Mouse (Mus musculus) bone marrow, adult 2 months (tissue): ENCODE measurements around the gene Kifc1. TPM values are rescaled to one million over a fixed set of nuclear protein-coding genes. Genes with fewer than 3 reads are reported as not detected.
A peak's percentile ranks its signal among the peaks of the same experiment; 100 is the strongest.

Experiments
- H3K27ac ChIP-seq: fragments of 200-500 bp; 2 replicates; pipeline ENCODE4 v1.5.1; 2012; ENCODE audit warnings: low read depth, mild to moderate bottlenecking, control low read depth, inconsistent platforms, low read length; ENCODE audit not compliant: control insufficient read depth, poor library complexity, insufficient read depth
- H3K4me1 ChIP-seq: fragments of 200-500 bp; 2 replicates; pipeline ENCODE4 v1.6.1; 2011; ENCODE audit warnings: low read length; ENCODE audit not compliant: control insufficient read depth, insufficient read depth
- H3K4me3 ChIP-seq: fragments of 200-500 bp; replicated peaks from 2 replicates; pipeline ENCODE3; 2011; ENCODE audit warnings: mild to moderate bottlenecking, low read depth, low read length, control low read depth; ENCODE audit not compliant: control insufficient read depth
- CTCF ChIP-seq: fragments of 200-500 bp; IDR thresholded peaks from 2 replicates; pipeline ENCODE4 v1.5.1; 2011; ENCODE audit warnings: low read length, control low read depth; ENCODE audit not compliant: control insufficient read depth, insufficient read depth
- POLR2A ChIP-seq: fragments of 200-500 bp; IDR thresholded peaks from 2 replicates; pipeline ENCODE4 v1.6.1; 2011; ENCODE audit warnings: low read depth, mild to moderate bottlenecking, control low read depth, low read length, borderline replicate concordance; ENCODE audit not compliant: control insufficient read depth
- WGBS: fragments of 180-500 bp; shearing (Covaris S2); methylation state at CpG from one replicate; pipeline ENCODE4 v1.1.7; 2018; 5-methylcytosine and 5-hydroxymethylcytosine counted together
- polyA plus RNA-seq: library from polyadenylated mRNA; stranded (reverse); fragments of >200 nt; gene quantifications from 2 replicates; pipeline ENCODE4 v1.2.4, GENCODE M21; 2011; ENCODE audit warnings: low replicate concordance; ENCODE audit not compliant: missing spikeins, insufficient read depth, insufficient read length

Gene Kifc1
- polyA plus RNA-seq, 1 experiment = 477 TPM

DNA sequence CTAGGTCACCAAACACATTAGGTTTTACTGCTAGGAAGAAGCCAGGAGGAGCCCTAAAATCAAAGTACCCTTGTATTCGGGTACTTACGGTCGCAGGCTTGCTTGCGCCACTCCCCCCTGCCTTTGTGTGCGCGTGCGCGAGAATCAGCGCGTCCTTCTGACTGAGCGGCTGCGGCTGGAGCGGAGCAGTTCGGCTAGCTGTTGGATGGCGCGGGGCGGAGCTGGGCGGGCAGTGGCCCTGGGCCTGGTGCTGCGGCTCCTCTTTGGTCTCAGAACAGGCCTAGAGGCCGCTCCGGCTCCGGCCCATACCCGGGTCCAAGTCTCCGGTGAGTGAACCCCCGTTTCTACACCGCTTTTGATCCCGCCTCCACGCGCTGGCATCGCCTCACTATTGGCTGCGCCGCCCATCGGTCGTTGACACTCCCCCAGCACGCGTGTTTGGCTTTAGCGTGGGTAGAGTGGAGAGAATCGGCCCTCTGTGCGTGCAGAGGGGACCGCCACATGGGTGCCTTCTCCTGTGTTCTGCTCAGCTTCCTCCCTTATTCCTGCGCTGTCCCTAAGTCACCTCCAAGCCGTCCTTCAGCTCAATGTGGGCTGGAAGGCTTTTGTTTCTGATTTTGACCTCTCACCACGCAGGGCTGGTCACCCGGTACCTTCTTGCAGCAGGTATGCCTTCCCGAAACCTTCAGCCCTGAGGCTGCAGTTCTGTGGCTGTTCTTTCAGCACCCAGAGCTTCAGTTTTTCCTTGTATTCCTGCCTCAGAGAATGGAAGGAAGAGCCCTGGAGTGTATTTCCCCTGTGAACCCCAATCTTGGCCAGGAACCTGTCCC is 47.3 kb downstream of the Kifc1 start, which contains the start of gene Cd320:
Gene Cd320, plus strand, starts transcription at position 126 of the 830 bp plus-strand sequence.
- WGBS = under 1% methylated on average over 45 of the region's 45 CpGs
- Histone ChIP-seq H3K27ac (peak within 1 kb of the TSS; percentile 23; the same call in 1 of the 2 replicates), H3K4me3 (peak within 1 kb of the TSS; percentile 99), H3K4me1 (no peaks in the 10 kb centered on the region)
- TF ChIP-seq POLR2A (peak; percentile 56; the same call in 1 of the 2 replicates), CTCF (0 out of 2 replicates have a peak, but pooled peaks have one; percentile 15)

DNA sequence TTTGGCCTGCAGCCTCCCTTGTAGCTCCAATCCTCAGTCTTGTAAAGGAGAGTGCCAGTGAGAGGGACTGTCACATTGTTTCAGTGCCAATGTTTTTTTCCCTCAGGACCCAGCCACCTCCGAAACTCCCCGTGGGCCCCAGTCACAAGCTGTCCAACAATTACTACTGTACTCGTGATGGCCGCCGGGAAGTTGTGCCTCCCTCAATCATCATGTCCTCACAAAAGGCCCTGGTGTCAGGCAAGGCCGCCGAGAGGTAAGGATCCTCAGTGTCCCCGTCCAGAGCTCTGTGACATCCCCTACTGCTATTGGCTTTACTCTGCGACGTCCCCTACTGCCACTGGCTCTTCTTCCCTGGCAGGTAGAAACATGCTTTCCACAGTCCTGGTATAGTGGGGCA is 60.9 kb downstream of the Kifc1 start:
- no peak for TF ChIP-seq POLR2A
- TF ChIP-seq CTCF = no peak

DNA sequence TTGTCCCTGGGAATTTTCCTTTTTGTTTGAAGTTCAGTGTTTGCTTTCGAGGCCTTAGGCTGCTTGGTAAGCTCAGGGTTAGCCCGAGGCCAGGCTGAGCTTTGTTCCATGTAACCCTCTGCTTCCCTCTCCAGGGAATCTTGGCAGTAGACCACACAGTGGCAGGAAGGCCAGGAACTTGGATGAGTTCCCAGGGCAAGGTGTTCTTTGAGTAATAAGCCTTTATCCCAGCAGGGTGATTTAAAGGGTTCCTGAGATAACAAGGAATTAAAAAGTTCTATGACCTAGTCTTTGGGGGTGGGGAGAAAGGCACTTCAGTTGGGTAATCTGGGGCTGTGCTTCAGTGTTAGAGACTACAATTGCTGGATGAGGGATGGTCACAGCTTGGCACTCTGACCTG is 61.6 kb downstream of the Kifc1 start:
- Histone ChIP-seq H3K4me1 (peaks cover 1% of the 10 kb centered on the region; the same call in 1 of the 2 replicates), H3K27ac (no peak overlapping the region), H3K4me3 (no peak overlapping the region)
- 78% methylated on average over 2 of the region's 2 CpGs for WGBS
- TF ChIP-seq POLR2A (no peak), CTCF (no peak)

More for the DNA sequence above, 60.9 kb downstream of the Kifc1 start:
- Histone ChIP-seq H3K27ac (no peak overlapping the region), H3K4me1 (peaks cover 1% of the 10 kb centered on the region; the same call in 1 of the 2 replicates), H3K4me3 (no peak overlapping the region)
- 88% methylated on average over 10 of the region's 10 CpGs for WGBS

DNA sequence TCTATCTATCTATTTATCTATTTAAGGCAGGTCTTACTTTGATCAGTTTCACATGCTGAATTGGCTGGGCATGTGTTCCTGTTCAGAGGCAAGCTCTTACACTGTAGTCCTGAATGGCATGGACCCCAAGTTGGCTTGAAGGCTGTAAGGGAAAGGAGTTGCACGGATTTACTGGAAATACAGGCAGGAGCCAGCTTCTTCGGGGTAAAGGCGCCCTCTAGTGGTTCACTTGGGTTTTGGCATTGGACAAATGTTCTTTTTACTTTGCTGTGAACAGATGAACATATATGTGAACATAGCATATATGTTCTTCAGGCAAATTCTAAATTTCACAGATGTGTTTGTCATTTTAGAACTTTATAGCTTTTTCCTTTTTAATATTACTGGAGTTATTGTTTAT is 63.6 kb downstream of the Kifc1 start:
- Histone ChIP-seq H3K4me1 (peaks cover 3% of the 10 kb centered on the region; the same call in 1 of the 2 replicates), H3K27ac (no peak overlapping the region), H3K4me3 (no peak overlapping the region)
- TF ChIP-seq CTCF (peak; percentile 79), POLR2A (no peak)
- under 1% methylated on average over 3 of the region's 3 CpGs for WGBS

Other genes starting within 250 kb of the Kifc1 start
- 839 and 1,378 TPM in 2 replicates for gene Hnrnpm, start 203.8 kb downstream of the Kifc1 start, polyA plus RNA-seq
- 227 and 290 TPM in 2 replicates for gene March2, start 172.0 kb downstream of the Kifc1 start, polyA plus RNA-seq
- gene Rab11b, start 130.1 kb downstream of the Kifc1 start, polyA plus RNA-seq = 45.8 and 57.6 TPM in 2 replicates
- 3.4 and 7.4 TPM in 2 replicates for gene Angptl4, start 108.8 kb downstream of the Kifc1 start, polyA plus RNA-seq
- 23.0 and 52.7 TPM in 2 replicates for gene Kank3, start 80.1 kb downstream of the Kifc1 start, polyA plus RNA-seq
- 900 and 1,879 TPM in 2 replicates for gene Rps28, start 66.1 kb downstream of the Kifc1 start, polyA plus RNA-seq
- gene Ndufa7, start 66.1 kb downstream of the Kifc1 start, polyA plus RNA-seq = 68.0 and 157 TPM in 2 replicates
- 2.8 and 4.6 TPM in 2 replicates for gene Cd320, start 47.6 kb downstream of the Kifc1 start, polyA plus RNA-seq
- gene Gm7029, start 16.8 kb downstream of the Kifc1 start, polyA plus RNA-seq = not detected in 2 replicates
- 1.2 and 1.9 TPM in 2 replicates for gene Platr17, start 14.5 kb upstream of the Kifc1 start, polyA plus RNA-seq
- 26.4 and 42.3 TPM in 2 replicates for gene Daxx, start 18.8 kb upstream of the Kifc1 start, polyA plus RNA-seq
- gene Tapbp, start 25.2 kb upstream of the Kifc1 start, polyA plus RNA-seq = 75.8 and 87.3 TPM in 2 replicates
- gene Zbtb22, start 25.2 kb upstream of the Kifc1 start, polyA plus RNA-seq = 21.2 and 26.3 TPM in 2 replicates
- gene Rgl2, start 38.9 kb upstream of the Kifc1 start, polyA plus RNA-seq = 91.8 and 173 TPM in 2 replicates
- gene Pfdn6, start 49.7 kb upstream of the Kifc1 start, polyA plus RNA-seq = 75.9 and 89.6 TPM in 2 replicates
- gene Wdr46, start 50.0 kb upstream of the Kifc1 start, polyA plus RNA-seq = 20.4 and 21.4 TPM in 2 replicates
- 1.9 and 4.1 TPM in 2 replicates for gene B3galt4, start 60.8 kb upstream of the Kifc1 start, polyA plus RNA-seq
- gene Vps52, start 65.2 kb upstream of the Kifc1 start, polyA plus RNA-seq = 13.7 and 23.1 TPM in 2 replicates
- gene Rps18, start 65.3 kb upstream of the Kifc1 start, polyA plus RNA-seq = 1,108 and 1,335 TPM in 2 replicates
- 698 and 1,240 TPM in 2 replicates for gene H2-K1, start 109.7 kb upstream of the Kifc1 start, polyA plus RNA-seq
- 9.0 and 35.7 TPM in 2 replicates for gene Ring1, start 134.0 kb upstream of the Kifc1 start, polyA plus RNA-seq
- 120 and 165 TPM in 2 replicates for gene H2-Ke6, start 137.4 kb upstream of the Kifc1 start, polyA plus RNA-seq
- gene Slc39a7, start 141.0 kb upstream of the Kifc1 start, polyA plus RNA-seq = 51.4 and 84.6 TPM in 2 replicates
- 36.0 and 70.9 TPM in 2 replicates for gene Rxrb, start 141.2 kb upstream of the Kifc1 start, polyA plus RNA-seq
- 10.7 and 12.6 TPM in 2 replicates for gene Col11a2, start 148.8 kb upstream of the Kifc1 start, polyA plus RNA-seq
- 3.9 and 6.3 TPM in 2 replicates for gene H2-Oa, start 201.7 kb upstream of the Kifc1 start, polyA plus RNA-seq
- gene H2-DMa, start 228.9 kb upstream of the Kifc1 start, polyA plus RNA-seq = 14.2 and 38.5 TPM in 2 replicates
- 118 and 172 TPM in 2 replicates for gene Brd2, start 232.0 kb upstream of the Kifc1 start, polyA plus RNA-seq